Mouse (Mus musculus): ENCODE results near the gene Gm5565.

DNA sequence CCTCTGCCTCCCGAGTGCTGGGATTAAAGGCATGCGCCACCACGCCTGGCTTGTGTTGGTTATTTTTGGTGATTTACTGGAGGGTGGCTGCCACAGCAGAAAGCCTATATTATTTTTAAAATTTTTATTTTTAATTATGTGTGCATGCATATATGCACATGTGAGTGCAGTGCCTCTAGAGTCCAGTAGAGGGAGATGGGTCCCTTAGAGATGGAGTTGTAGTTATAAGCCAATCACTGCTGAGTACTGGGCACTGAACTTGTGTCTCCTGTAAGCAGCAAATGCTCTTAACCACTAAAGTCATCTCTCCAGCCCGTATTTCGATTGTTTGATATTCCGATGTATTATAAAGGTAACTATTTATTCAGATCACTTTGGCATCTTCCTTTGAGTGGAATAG, 40.2 kb upstream of the Gm5565 start:
- peak; percentile 51; the same call in 1 of the 2 replicates for TF ChIP-seq CTCF (IDR thresholded peaks at IDR 0.05; ENCODE audit: low read depth)
- no peak for TF ChIP-seq EP300 (IDR thresholded peaks at IDR 0.05; ENCODE audit: low read depth)

Data from liver, embryonic 14.5 days (tissue).